Mouse (Mus musculus): ENCODE data around the gene Slc26a1. TPM values are rescaled to one million over a fixed set of nuclear protein-coding genes. Genes with fewer than 3 reads are reported as not detected.
"Not testable (repeated sequence)": the region's sequence is repeated elsewhere in the genome, so short reads cannot be mapped to it uniquely, and the experiment has no call there.

Gene Slc26a1
- polyA plus RNA-seq, 1 experiment from 2014 or later, result 0.22 TPM

- Histone ChIP-seq H3K9ac (ENCODE audit: low read length) (no peak overlapping the region), H3K4me3 (ENCODE audit: low read depth, low read length) (no peak overlapping the region), H3K4me2 (replicated peaks; ENCODE audit: low read depth) (no peak overlapping the region), H3K36me3 (ENCODE audit: control insufficient read depth, insufficient read depth, low read length) (0 out of 2 replicates have a peak, but pooled peaks cover 2% of the 10 kb centered on the region), H3K4me1 (replicated peaks; ENCODE audit: control insufficient read depth, insufficient read depth) (no peaks in the 10 kb centered on the region), H3K9me3 (ENCODE audit: control insufficient read depth, low read length) (no peaks in the 10 kb centered on the region), H3K27ac (replicated peaks) (no peak overlapping the region), H3K27me3 (ENCODE audit: control insufficient read depth, insufficient read depth, low read length) (no peaks in the 10 kb centered on the region)
- no peak for DNase-seq (ENCODE audit: low spot score)
- TF ChIP-seq EP300 (optimal IDR thresholded peaks at IDR 0.05) (no peak), CTCF (IDR thresholded peaks at IDR 0.05; ENCODE audit: low read depth) (no peak)
- WGBS, result 68% methylated on average over 4 of the region's 4 CpGs
- no peak for ATAC-seq (ENCODE audit: low FRiP score, low TSS enrichment)
Observed at GRCm38 (mm10) chr5:108636172-108636571, 39.2 kb downstream of the Slc26a1 start.

- 89% methylated on average over 2 of the region's 3 CpGs for WGBS
- H3K4me1 ChIP-seq (replicated peaks; ENCODE audit: control insufficient read depth, insufficient read depth); H3K27ac ChIP-seq (replicated peaks); H3K9me3 ChIP-seq (ENCODE audit: control insufficient read depth, low read length); DNase-seq (ENCODE audit: low spot score); H3K4me3 ChIP-seq (ENCODE audit: low read depth, low read length); H3K9ac ChIP-seq (ENCODE audit: low read length); H3K4me2 ChIP-seq (replicated peaks; ENCODE audit: low read depth); H3K27me3 ChIP-seq (ENCODE audit: control insufficient read depth, insufficient read depth, low read length); ATAC-seq (ENCODE audit: low FRiP score, low TSS enrichment); H3K36me3 ChIP-seq (ENCODE audit: control insufficient read depth, insufficient read depth, low read length): not testable (repeated sequence)
Observed at GRCm38 (mm10) chr5:108634088-108634487, 41.3 kb downstream of the Slc26a1 start.

DNA sequence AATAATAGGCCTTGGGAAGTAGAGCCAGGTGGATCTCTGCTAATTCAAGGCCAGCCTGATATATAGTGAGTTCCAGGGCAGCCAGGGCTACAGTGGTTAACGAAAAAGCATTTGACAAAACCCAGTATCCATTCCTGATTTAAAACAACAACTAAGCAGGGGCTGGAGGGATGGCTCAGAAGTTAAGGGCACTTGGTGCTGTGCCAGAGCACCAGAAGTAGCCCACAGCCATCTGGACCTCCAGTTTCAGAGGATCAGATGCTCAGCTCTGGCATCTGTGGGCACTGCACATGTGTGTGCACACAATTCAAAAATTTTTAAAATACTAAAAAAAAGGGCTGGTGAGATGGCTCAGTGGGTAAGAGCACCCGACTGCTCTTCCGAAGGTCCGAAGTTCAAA, 41.7 kb downstream of the Slc26a1 start:
- Histone ChIP-seq H3K27me3 (ENCODE audit: control insufficient read depth, insufficient read depth, low read length) (no peaks in the 10 kb centered on the region), H3K9me3 (ENCODE audit: control insufficient read depth, low read length) (no peaks in the 10 kb centered on the region), H3K4me3 (ENCODE audit: low read depth, low read length) (no peak overlapping the region), H3K27ac (replicated peaks) (no peak overlapping the region), H3K4me2 (replicated peaks; ENCODE audit: low read depth) (no peak overlapping the region), H3K36me3 (ENCODE audit: control insufficient read depth, insufficient read depth, low read length) (0 out of 2 replicates have a peak, but pooled peaks cover 2% of the 10 kb centered on the region), H3K4me1 (replicated peaks; ENCODE audit: control insufficient read depth, insufficient read depth) (peaks cover 3% of the 10 kb centered on the region; the same call in 1 of the 2 replicates), H3K9ac (ENCODE audit: low read length) (no peak overlapping the region)
- no peak for TF ChIP-seq EP300 (optimal IDR thresholded peaks at IDR 0.05)
- WGBS, result 85% methylated on average over 4 of the region's 4 CpGs
- no peak for ATAC-seq (ENCODE audit: low FRiP score, low TSS enrichment)
- DNase-seq (ENCODE audit: low spot score), result no peak

DNA sequence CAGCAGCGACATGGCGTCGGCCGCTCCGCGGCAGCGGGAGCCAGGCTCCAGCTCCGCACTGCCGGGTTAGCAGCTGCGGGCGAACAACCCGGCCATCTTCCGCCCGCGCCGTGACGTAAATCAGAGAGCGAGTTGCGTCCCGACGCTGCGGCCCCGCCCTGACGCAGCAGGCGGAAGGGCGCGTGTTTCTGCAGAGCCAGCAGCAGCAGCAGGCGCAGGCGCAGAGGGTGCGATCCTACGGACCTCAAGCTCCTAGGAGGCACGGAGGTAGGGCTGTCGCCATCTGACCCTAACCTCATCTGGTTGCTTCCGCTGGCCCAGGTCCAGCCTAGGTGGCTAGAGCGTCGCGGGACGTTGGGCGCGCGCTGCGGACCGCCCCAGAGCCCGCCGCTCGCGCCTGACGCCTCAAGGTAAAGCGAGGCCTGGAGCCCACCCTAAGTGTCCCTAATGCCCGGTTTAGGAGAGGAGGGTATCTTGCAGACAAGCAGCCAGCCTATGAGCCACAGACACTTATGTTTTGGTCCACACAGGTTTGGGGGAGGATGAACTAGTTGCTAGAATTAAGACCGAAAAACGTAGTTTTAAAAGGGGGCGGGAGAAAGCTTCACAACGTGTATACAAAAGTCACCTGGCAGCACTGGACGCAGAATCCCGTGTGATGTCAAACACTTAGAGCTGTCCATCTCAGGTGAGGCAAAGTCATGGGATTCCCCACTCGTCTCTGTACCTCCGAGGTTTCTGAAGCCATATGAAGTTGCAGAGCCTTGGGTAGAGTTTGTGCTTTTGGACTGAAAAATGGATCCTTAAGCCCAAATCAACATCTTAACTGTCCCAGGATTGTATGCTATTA, 45.5 kb downstream of the Slc26a1 start, which contains the start of the genes Gak and Tmem175:
Gak (minus strand) TSS at position 122 of the 850 bp plus-strand sequence.
Tmem175 (plus strand) TSS at position 137 of the 850 bp plus-strand sequence.
- DNase-seq (ENCODE audit: low spot score), result peak; percentile 95
- Histone ChIP-seq H3K4me2 (replicated peaks; ENCODE audit: low read depth) (peak within 1 kb of the TSS; percentile 90), H3K9me3 (ENCODE audit: control insufficient read depth, low read length) (no peaks in the 10 kb centered on the region), H3K4me1 (replicated peaks; ENCODE audit: control insufficient read depth, insufficient read depth) (peaks cover 4% of the 10 kb centered on the region; the same call in 1 of the 2 replicates), H3K27ac (replicated peaks) (peak within 1 kb of the TSS; percentile 95), H3K36me3 (ENCODE audit: control insufficient read depth, insufficient read depth, low read length) (no peaks in the 10 kb centered on the region), H3K27me3 (ENCODE audit: control insufficient read depth, insufficient read depth, low read length) (no peaks in the 10 kb centered on the region), H3K9ac (ENCODE audit: low read length) (peak within 1 kb of the TSS; percentile 97), H3K4me3 (ENCODE audit: low read depth, low read length) (peak within 1 kb of the TSS; percentile 91)
- no peak for TF ChIP-seq EP300 (optimal IDR thresholded peaks at IDR 0.05)
- no peak for TF ChIP-seq CTCF (IDR thresholded peaks at IDR 0.05; ENCODE audit: low read depth)
- ATAC-seq (ENCODE audit: low FRiP score, low TSS enrichment), result peak; percentile 96
- under 1% methylated on average over 58 of the region's 58 CpGs for WGBS

DNA sequence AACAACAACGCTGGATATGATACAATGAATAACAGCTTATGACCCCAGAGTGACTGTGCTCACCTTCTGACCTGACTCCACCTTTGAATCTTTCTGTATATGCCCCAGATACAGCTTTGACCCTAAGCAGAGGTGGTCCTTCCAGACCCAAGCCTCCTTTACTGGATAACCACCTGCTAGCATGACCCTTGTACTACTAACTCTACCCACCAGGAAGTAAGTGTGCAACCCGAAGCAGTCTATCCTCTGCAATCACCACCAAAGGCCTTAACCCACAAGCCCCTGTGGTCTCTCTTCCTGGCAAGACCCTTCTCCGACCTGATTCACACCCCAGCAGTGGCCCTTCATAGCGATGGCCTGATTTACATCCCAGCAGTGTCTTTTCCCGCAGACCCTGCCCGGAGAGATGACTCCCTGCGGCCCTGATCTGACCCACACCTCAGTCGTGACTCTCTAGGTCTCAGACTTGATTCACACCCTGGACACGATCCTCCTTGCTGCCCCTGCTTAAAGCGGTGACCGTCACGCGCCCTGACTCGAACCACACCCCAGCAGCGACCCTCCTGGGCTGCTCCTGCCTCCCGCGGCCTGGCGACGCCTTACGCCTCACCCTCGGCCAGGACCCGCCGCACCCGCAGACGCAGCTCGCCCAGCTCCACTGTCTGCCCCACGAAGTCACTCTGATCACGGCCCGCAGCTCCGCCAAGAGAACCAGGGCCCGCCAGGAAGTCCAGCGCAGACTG, 46.3 kb downstream of the Slc26a1 start:
- DNase-seq (ENCODE audit: low spot score) (no peak), ATAC-seq (ENCODE audit: low FRiP score, low TSS enrichment) (peak; percentile 84)
- TF ChIP-seq EP300 (optimal IDR thresholded peaks at IDR 0.05) (no peak), CTCF (IDR thresholded peaks at IDR 0.05; ENCODE audit: low read depth) (no peak)
- WGBS, result 1% methylated on average over 32 of the region's 32 CpGs
- H3K9ac ChIP-seq (ENCODE audit: low read length), result peak overlapping the region; percentile 97
- peak overlapping the region; percentile 95 for H3K27ac ChIP-seq (replicated peaks)
- H3K27me3 ChIP-seq (ENCODE audit: control insufficient read depth, insufficient read depth, low read length), result no peaks in the 10 kb centered on the region
- H3K36me3 ChIP-seq (ENCODE audit: control insufficient read depth, insufficient read depth, low read length), result peaks cover 2% of the 10 kb centered on the region; the same call in 1 of the 2 replicates
- no peaks in the 10 kb centered on the region for H3K9me3 ChIP-seq (ENCODE audit: control insufficient read depth, low read length)
- peak overlapping the region; percentile 90 for H3K4me2 ChIP-seq (replicated peaks; ENCODE audit: low read depth)
- H3K4me3 ChIP-seq (ENCODE audit: low read depth, low read length), result peak overlapping the region; percentile 91
- peaks cover 4% of the 10 kb centered on the region; the same call in 1 of the 2 replicates for H3K4me1 ChIP-seq (replicated peaks; ENCODE audit: control insufficient read depth, insufficient read depth)

Data from stomach, postnatal 0 days (tissue).